Mouse (Mus musculus) monocyte, adult 5-6 weeks (primary cell): ENCODE measurements around the gene Mdga1. TPM values are rescaled to one million over a fixed set of nuclear protein-coding genes. Genes with fewer than 3 reads are reported as not detected.
A peak's percentile ranks its signal among the peaks of the same experiment; 100 is the strongest.

Experiments used
- ATAC-seq: fragments of 153-309, 156-312 bp; replicated peaks from 2 replicates; pipeline ENCODE4 v1.8.0; 2017; ENCODE audit warnings: mild to moderate bottlenecking; ENCODE audit not compliant: low TSS enrichment, insufficient number of reproducible peaks, severe bottlenecking, poor library complexity, low FRiP score
- total RNA-seq: library from RNA; stranded (forward); fragments of 200-1000, 200-491, 200-594 nt; gene quantifications from 3 replicates; pipeline ENCODE4 v1.2.3, GENCODE M21; 2017

Mdga1 gene
- total RNA-seq, 1 experiment from 2014 or later, result not detected

GRCm38 (mm10) chr17:29829136-29829535 is 140.8 kb downstream of the Mdga1 start:
- no peak for ATAC-seq

GRCm38 (mm10) chr17:29827602-29828001 is 142.3 kb downstream of the Mdga1 start:
- ATAC-seq, result no peak

GRCm38 (mm10) chr17:29824512-29825120 is 145.3 kb downstream of the Mdga1 start:
- ATAC-seq, result no peak

- no peak for ATAC-seq
Measured at GRCm38 (mm10) chr17:29824208-29824509, 145.7 kb downstream of the Mdga1 start.

- ATAC-seq, result no peak
Measured at GRCm38 (mm10) chr17:29823439-29824207, 146.3 kb downstream of the Mdga1 start.

GRCm38 (mm10) chr17:29819608-29820007 is 150.3 kb downstream of the Mdga1 start:
- no peak for ATAC-seq

- ATAC-seq, result no peak
Measured at GRCm38 (mm10) chr17:29818989-29819388, 150.9 kb downstream of the Mdga1 start.

GRCm38 (mm10) chr17:29818264-29818945 is 151.5 kb downstream of the Mdga1 start:
- no peak for ATAC-seq

- ATAC-seq, result no peak
Measured at GRCm38 (mm10) chr17:29814758-29815157, 155.1 kb downstream of the Mdga1 start.

GRCm38 (mm10) chr17:29813328-29813727 is 156.6 kb downstream of the Mdga1 start:
- no peak for ATAC-seq

- no peak for ATAC-seq
Measured at GRCm38 (mm10) chr17:29803545-29803944, 166.3 kb downstream of the Mdga1 start.

GRCm38 (mm10) chr17:29801358-29801757 is 168.5 kb downstream of the Mdga1 start:
- peak; percentile 73; the same call in 1 of the 2 replicates for ATAC-seq

- ATAC-seq, result no peak
Measured at GRCm38 (mm10) chr17:29800096-29800455, 169.8 kb downstream of the Mdga1 start.

- no peak for ATAC-seq
Measured at GRCm38 (mm10) chr17:29799398-29800095, 170.3 kb downstream of the Mdga1 start.

- no peak for ATAC-seq
Measured at GRCm38 (mm10) chr17:29798151-29798550, 171.7 kb downstream of the Mdga1 start.

- no peak for ATAC-seq
Measured at GRCm38 (mm10) chr17:29796787-29797186, 173.1 kb downstream of the Mdga1 start.

GRCm38 (mm10) chr17:29796086-29796485 is 173.8 kb downstream of the Mdga1 start:
- 0 out of 2 replicates have a peak, but pooled peaks have one; percentile 63 for ATAC-seq

- no peak for ATAC-seq
Measured at GRCm38 (mm10) chr17:29795050-29795770, 174.7 kb downstream of the Mdga1 start.
